Mouse (Mus musculus): ENCODE measurements around the gene Odc1. TPM values are rescaled to one million over a fixed set of nuclear protein-coding genes. Genes with fewer than 3 reads are reported as not detected.

Gene Odc1
- 215 and 237 TPM in 2 replicates for polyA plus RNA-seq (2012; rRNA removed)

DNA sequence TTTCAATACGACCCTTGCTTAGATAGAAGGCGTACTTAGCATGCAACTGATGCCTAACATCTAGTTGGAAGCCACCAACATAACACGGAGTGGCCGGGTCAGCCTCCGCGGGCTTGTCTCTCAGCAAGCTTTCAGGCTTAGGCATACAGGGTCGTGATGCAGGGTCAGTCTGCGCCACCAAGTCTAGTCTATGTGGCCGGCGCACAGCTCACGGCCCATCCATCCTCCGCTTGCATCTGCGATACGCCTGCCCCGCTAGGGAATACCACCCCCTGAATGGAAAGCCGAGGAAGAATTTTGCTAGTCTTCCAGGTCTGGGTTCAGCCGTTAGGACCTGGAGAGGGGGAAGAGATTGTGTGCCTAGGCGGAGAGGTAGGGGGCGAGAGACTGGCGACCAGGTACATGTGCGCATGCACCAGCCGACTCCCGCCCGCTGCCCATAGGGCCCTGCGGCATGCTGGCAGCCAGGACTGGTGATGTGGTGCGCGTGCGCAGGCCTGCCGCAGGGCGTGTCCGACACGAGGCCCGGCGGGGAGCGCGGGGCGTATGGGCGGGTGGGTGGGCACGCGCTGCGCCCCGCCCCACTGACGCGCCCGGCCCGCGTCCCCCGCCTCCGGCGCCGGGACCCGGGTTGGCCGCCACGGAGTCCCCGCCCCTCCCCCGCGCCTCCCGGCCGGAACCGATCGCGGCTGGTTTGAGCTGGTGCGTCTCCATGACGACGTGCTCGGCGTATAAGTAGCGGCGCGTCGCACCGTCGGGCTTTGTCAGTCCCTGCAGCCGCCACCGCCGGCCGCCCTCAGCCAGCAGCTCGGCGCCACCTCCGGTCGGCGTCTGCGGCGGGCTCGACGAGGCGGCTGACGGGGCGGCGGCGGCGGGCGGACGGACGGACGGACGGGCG is at the start of gene Odc1:
Gene Odc1 (plus strand): TSS at position 586 of the 898 bp plus-strand sequence.

Other genes starting within 250 kb of the Odc1 start
- gene Atp6v1c2, start 215.4 kb upstream of the Odc1 start, polyA plus RNA-seq (2012; rRNA removed): 0.78 and 1.0 TPM in 2 replicates
- gene Nol10, start 196.3 kb upstream of the Odc1 start, polyA plus RNA-seq (2012; rRNA removed): 16.8 and 17.5 TPM in 2 replicates
- 121 and 123 TPM in 2 replicates for gene Hpcal1, start 146.1 kb downstream of the Odc1 start, polyA plus RNA-seq (2012; rRNA removed)